Mouse (Mus musculus) spleen, adult 18-20 months (tissue): ENCODE data around the gene Gm16253.
"Not testable (repeated sequence)": the region's sequence is repeated elsewhere in the genome, so short reads cannot be mapped to it uniquely, and the experiment has no call there.

Experiments used
- DNase-seq, 2 experiments: peaks; one replicate each; pipeline ENCODE4 v3.0.0; 2022; ENCODE audit warnings: mixed read lengths in 2 of 2

Gm16253 gene

GRCm38 (mm10) chr3:96599069-96599393 is 22.2 kb downstream of the Gm16253 start:
- no peak for DNase-seq

GRCm38 (mm10) chr3:96599411-96599810 is 22.6 kb downstream of the Gm16253 start:
- no peak for DNase-seq

GRCm38 (mm10) chr3:96600639-96601250 is 24.0 kb downstream of the Gm16253 start, which contains the start of gene Lix1l:
Lix1l (plus strand) TSS chr3:96601149.
- peak; percentile 75 to 79 for DNase-seq

GRCm38 (mm10) chr3:96601251-96601787 is 24.5 kb downstream of the Gm16253 start:
- peak; percentile 12 to 29 for DNase-seq

- DNase-seq, result no peak
Measured at GRCm38 (mm10) chr3:96601941-96602703, 25.3 kb downstream of the Gm16253 start.

- DNase-seq, result no peak
Measured at GRCm38 (mm10) chr3:96602704-96603084, 25.9 kb downstream of the Gm16253 start.

GRCm38 (mm10) chr3:96603311-96603710 is 26.5 kb downstream of the Gm16253 start:
- DNase-seq, result no peak

GRCm38 (mm10) chr3:96606007-96606406 is 29.2 kb downstream of the Gm16253 start:
- not testable (repeated sequence) for DNase-seq

- no peak for DNase-seq
Measured at GRCm38 (mm10) chr3:96606618-96607017, 29.8 kb downstream of the Gm16253 start.

- DNase-seq, result no peak
Measured at GRCm38 (mm10) chr3:96617941-96618340, 41.2 kb downstream of the Gm16253 start.

GRCm38 (mm10) chr3:96623201-96623600 is 46.4 kb downstream of the Gm16253 start:
- DNase-seq, result no peak

GRCm38 (mm10) chr3:96629729-96630600 is 53.2 kb downstream of the Gm16253 start, which contains the start of gene Rbm8a:
Rbm8a (plus strand) TSS chr3:96629933.
- DNase-seq, result peak; percentile 85 to 92
